Mouse (Mus musculus) R1 (cell line): ENCODE data around the gene Rap2b.

Experiments used
- DNase-seq: peaks from one replicate; pipeline ENCODE4 v3.0.0-alpha.2; 2018; ENCODE audit warnings: low read depth, low spot score

Gene Rap2b

DNA sequence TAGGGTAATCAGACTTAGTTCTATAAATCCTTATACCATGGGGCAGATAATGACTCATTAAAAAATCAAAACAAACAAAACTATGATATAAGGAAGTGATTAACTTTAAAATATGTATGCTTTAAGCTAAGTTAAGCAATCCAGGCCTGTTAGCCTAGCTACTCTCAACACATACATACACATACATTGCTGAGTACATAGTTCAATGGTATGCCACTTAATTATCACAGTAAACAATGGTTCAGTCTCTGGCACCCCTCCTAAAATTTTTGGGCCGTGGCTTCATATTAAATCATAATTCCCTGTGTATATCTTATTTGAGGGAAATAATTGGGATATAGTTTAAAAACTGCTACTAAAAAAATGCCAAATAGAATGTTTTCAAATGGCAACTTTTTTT, at the start of gene Rap2b:
Gene Rap2b, plus strand, starts transcription at position 301 of the 400 bp plus-strand sequence.
- DNase-seq: no peak

DNA sequence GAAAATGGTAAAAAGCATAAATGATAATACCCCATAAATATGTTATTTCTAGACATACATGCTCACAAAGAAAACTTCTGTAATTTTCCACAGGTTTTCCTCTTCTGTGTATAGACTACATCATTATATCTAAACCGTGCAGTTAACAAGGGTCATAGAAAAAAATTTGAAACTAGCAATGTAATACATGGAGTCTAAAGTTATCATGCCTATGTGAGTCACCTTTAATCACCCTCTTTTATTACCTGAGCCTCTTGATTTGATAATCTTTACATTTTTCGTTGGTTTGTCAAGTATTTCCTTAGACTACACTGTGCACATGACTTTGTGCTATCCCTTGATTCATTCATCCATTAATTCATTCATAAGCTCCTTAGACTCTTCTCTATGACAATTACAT, 46.4 kb upstream of the Rap2b start:
- DNase-seq: no peak

DNA sequence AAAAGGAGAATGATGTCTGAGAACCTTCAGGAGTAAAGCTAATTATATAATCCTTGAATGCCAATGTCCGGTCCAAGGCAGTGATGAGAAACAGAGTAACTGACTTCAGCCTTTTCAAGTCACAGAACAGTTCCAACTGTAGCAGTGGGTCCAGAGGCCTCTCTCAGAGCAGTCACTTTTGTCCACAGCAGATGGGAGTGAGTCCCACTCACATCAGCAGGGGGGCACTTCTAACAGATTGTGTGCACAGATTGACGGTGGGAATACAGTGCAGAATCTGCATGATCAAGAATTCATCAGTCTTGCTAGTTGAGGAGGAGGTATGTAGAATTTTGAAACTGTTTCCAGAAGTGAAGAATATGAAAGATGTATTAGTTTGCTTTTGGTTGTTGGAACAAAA, 41.4 kb upstream of the Rap2b start:
- DNase-seq: no peak

DNA sequence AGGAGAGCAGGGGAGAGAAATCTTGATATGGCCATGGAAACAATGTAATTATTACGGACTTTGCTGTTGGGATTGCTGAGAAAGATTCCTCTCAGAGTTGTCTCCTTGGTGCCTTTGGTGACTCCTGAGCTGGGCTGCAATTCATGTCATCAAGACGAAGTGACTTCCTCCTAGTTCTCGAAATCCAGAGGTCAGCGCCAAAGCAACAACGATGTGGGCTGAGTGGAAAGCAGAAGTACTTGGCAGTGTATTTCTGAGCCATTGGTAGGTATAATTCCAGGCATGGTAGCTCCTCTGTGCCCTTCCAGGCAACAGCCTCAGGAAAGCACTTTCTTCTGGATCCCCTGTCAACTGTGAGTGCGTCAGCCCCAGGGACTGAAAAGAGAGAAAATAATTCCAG, 39.8 kb upstream of the Rap2b start:
- DNase-seq: no peak

DNA sequence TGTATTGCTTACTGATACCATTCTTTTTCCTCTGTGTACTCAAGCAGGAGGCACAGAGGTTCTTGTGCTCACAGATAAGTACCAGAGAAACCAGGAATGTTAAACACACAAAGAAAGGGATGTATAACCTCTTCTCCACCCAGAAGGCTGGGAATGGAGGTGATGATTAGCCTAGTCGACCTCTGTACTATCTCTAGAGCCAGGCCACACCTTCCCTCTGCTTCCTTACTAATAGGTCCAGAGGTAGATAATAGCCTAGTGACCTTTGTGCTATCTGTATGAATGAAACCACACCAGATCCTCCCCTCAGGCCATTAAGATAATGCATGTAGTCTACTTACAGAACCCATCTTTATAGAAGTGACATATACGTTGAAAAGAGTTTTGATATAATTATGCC, 25.2 kb upstream of the Rap2b start:
- no peak for DNase-seq

DNA sequence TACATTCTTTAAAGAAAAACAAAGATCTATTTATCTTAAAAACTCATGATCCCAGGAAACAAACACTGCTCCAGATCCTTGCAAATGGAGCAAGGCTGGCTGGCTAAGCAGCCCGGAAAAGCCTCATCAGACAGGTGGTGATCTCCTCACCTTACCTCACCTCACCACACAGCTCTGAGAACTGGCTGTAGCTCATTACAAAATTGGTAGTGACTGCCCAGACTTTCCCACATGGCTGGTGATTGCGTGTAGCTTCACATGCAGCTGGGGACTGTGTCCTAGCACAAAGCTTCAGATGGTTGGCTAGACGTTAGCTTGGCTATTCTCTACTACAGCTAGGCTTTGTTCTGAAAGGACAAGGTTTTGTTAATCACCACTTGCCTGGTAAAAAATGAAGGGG, 24.2 kb upstream of the Rap2b start:
- no peak for DNase-seq

DNA sequence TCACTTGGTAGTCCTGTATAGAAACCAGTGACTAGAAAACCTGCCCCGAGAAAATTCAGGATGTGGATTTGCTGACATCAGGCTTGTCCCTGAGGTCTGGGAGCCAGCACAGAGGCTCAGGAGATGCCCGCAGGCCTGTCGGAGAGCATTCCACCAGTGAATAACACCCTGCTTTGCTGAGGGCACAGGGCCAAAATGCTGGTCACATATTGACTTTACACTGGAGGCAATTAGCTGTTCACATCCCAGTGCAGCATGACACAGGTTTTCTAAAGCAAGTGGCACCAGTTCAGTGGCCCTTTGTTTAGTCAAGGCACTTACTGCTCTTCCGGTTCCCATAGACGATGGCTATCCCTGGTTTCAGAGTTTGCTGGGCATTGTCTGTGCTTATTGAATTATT, 21.1 kb upstream of the Rap2b start:
- DNase-seq: no peak

DNA sequence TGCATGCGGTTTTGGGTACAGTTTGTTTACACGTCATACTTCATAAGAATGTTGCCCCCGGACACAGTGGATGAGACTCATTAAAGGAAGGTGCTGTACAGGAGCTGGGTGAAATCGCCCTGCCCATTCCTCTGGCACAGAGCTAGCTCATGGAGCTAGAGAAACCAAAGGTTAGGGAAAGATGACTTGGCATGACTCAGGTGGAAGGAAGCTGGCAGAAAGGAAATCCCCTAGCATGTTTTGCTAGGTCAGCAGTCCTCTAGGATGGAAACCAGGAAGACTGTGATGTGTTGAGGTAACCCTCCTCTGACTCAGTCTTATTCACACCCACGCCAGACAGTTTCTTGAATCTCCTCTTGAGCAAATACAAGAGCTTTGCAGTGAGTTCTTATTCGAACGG, 17.4 kb upstream of the Rap2b start:
- no peak for DNase-seq

DNA sequence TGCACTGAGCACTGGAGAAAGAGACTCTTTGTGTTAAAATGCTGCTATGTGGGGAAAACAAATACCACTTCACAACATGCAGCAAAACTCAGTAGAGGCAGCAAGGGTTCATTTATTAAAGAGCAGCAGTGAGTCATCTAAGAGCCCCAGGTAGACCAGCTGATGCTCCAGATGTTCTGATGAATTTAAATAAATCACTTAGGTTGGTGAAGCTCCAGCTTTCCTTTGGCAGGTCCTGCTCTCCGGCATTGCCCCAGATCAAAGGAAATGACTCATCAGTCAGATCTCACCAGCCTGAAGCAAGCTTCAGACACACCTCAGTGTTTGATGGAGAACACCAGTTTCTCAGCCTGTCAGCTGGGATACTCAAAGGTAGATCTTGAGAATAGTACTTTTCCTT, 15.8 kb upstream of the Rap2b start:
- DNase-seq: no peak

DNA sequence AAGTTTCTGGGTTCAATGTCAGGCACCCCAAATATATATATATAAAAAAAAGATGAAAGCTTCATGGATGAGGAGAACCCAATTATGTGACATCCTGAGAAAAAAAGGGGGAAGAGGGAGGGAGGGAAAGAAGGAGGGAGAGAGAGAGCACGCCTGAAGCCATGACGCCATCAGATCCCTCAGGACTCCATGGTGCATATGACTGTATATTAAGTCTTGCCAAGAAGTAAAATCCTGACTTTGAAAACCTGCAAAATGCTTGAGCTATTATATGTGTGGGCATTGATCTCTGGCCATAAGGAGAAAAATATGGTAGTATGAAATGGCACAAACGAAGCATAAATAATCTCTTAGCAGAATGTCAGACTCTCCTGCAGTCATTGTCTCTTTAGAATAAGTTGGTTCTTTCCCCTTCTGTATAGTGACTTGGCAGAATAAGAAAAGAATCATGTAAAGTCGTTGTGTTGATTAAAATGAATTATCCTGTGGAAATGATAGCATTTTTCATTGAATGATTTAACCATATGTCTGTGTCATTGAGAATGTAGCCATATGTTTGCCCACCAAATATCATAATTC, 13.3 kb upstream of the Rap2b start:
- no peak for DNase-seq

DNA sequence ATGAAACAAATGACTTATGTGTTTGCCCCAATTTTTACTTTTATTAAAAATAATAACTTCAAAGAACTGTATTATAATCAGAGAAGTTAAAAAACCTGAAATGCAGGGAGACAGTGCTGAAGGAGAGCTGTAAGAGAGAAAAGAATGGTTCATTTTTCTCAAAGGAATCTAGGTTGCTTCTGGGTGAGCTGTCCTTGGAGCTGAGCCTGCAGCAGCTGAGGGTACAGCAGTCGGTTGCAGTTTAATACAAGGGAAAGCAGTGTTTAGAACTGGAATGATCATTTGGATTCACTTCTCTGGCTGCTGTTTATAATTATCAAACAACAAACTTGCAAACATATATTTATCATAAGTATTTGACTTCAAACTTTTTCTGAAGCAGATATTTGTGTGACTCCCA, 12.0 kb upstream of the Rap2b start:
- DNase-seq: no peak

DNA sequence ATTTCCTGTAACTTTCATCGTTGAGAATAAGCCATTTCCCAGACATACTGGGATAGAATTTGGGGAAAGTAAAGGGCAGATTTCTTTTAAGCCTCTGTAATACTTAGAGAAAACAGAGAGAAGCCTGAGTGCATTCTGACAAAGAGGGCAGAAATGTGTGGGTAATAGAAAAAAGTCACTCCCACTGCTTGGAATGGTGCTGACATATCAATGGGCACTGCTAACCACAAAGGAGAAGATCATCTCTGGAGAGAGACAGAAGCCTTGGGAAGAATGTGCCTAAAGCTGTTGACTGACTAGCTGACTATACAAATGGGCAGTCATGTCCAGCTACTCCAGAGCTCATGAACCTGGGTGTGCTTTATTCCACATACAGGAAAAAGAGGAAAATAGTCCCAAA, 6.0 kb upstream of the Rap2b start:
- no peak for DNase-seq

DNA sequence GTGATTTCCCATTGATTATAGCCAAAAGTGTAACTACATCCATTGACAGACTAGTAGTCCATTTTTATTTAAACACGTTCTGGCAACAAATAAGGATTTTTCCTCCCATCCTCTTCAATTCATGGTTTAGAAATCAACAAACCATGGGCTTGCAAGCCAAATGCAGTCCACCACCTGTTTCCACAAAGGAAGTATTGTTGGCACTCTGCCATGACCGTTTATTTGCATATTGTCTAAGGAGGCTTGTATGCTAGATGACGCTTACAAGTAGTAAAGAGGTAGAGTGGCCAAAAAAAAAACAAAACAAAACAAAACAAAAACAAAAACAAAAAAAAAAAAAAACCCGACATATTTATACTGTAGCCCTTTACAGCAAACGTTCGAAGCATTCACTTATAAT, 3.3 kb upstream of the Rap2b start:
- DNase-seq: no peak

DNA sequence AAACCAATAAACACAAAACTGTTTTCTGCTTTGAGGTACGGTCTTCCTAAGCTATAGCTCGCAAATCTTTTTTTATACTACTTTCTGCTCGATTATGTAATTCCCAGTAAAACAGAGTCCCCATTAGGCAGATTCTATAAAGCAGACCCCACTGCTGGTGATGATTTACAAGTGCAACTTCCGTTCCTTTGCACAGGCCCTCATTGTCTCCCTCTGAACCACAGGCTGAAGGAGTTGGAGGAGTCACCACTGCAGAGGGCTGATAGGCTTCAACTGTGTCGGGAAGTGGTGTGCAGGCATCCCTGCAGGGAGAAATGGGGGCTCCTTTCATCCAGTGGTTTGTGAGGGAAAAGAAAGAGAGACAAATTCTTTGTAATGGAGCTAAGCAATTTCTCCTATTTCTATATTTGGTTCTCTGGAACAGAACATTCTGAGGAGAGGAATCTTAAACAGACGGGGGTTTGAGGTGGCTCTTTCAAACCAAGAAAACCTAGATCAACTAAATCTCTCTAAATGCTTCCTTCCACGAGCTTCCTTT, 2.6 kb upstream of the Rap2b start:
- no peak for DNase-seq

DNA sequence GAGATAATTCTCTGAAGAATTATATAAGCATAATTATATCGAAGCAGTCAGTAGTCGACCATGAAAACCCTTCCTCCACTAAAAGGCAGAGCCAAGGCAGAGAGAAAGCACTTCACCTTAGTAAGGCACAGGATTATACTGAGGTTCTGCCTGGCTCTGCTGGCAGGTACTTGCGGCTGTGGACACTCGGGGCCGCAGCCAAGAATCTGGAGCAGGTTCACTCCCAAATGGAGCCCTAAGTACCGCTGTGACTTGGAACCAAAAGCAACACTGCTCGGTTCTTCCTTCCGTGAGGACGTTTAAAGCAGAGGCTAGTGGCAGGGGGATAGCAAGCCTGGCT, 1.4 kb downstream of the Rap2b start:
- DNase-seq: no peak

DNA sequence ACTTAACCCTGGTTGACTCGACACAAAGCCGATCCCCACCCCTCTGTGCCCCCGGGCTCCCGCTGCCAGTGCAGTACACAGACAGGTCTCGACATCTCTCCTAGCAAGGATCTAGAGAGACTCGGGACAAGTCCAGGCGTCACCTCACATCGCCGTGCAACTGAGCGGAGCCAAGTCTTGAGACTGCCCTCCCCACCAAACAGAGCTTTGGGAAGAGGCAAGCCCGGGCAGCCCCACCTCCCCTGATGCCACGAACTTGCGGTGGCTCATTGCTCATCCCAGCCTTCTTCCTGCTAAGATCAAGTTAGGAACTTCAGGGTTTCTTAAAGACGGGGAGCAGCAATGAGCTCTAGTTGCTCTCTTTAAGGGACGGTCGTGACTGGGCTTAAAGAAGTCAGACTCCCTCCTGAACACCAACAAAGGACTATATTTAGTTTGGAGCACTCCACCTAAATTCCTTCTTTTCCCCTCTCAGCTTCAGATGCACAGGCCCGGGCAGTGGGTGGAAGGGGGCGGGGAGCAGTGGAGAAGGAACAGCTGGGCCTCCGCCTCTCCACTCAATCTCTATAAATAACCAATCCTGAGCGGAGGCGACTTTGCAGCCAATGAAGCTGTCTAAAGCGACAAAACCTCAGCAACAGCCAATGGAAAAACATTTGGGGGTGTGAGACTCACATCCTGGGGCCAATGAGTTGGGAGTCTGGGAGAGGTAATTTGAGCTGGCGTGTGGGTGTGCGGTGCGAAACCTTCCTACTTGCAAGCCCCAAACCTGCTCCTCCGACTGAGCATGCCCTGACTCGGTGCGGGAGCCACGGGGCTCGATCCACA, 1.9 kb downstream of the Rap2b start:
- DNase-seq: peak; percentile 100

DNA sequence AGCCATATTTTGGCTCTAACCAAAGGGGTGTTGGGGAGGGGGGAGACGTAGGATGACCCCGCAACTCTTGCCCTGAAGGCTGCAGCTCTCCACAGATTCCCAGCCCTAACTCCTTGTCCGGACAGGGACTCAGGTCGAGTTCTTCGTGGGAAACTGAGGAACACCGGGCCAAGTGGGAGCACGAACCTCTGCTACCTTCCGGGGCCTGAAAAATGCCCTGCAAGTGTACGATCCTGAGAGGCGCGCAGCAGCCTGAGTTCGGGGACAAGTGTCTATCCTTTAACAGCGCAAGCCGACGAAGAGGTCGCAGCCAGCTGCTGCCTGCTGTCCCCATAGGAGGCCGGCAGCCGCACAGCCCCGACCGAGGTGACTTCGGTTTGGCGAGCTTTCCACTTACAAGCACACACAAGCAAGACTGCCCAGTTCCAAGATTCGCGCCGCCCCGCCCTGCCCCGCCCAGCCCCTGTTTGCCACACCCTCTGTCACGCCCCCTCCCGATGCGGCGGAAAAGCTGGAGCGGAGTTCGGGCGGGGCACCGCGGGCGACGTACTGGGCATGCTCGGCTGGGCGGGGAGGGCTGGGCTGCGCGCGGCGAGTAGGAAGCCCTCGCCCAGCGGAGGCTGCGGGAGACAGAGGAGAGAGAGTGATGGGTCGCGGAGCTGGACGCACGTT, 2.7 kb downstream of the Rap2b start:
- peak; percentile 91 for DNase-seq

DNA sequence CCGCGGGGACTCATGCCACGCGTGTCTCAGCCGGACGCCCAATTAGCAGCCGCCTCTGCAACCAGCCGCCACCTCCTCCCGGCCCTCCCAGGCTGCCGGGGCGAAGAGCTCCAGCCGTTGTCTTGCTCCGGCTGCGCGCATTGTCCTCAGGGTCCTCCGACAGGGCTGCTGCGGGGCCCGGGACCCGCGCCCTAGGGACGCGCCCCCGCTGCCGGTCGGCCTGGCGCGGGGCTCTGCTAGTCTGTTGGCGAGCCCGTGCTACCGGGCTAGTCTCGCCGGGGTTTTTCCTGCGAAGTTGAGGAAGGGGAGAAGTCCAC, 3.2 kb downstream of the Rap2b start:
- no peak for DNase-seq

DNA sequence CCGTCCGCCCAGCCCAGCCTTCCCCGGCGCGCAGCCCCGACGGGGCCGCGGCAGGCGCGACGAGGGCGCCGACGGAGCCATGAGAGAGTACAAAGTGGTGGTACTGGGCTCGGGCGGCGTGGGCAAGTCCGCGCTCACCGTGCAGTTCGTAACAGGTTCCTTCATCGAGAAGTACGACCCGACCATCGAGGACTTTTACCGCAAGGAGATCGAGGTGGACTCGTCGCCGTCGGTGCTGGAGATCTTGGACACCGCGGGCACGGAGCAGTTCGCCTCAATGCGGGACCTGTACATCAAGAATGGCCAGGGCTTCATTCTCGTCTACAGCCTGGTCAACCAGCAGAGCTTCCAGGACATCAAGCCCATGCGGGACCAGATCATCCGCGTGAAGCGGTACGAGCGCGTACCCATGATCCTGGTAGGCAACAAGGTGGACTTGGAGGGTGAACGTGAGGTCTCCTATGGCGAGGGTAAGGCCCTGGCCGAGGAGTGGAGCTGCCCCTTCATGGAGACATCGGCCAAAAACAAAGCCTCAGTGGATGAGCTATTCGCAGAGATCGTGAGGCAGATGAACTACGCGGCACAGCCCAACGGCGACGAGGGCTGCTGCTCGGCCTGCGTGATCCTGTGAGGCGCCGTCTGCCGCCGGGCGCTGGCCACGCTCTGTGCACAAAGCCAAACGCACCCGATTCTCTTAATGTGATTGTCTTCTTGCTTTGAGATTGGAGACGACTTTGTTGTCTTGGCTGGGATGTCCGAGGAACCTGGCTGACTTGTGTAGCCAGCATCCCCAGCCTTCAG, 3.7 kb downstream of the Rap2b start:
- DNase-seq: peak; percentile 35

DNA sequence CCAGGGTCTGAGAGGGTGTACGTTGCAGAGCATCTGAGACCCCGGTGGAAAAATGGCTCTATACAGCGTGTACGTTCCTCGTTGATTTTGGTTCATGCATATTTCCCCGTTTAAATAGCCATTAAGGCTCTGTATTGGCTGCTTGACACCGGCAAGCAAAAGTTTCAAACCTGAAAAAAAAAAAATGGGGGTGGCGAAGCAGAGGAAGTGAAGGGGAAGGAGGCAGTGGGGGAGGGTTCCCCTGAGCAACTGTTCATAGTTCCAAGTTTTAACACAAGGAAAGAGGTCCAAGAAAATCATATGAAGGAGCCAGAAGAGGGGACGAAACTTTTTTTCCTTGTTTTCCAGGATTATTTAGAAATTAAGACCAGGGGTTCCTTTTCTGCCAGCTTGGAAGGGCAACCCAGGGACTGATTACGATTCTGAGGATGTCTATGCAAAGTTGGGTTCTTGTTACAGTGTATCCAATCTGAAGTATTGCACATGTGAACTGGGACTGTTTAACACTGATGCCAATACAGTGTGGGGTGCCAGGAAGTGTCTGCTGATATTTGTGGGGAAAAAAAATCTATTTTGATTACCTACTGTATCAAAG, 4.4 kb downstream of the Rap2b start, which contains the start of gene B430305J03Rik:
Gene B430305J03Rik, minus strand, starts transcription at position 173 of the 595 bp plus-strand sequence.
- DNase-seq: peak; percentile 19

DNA sequence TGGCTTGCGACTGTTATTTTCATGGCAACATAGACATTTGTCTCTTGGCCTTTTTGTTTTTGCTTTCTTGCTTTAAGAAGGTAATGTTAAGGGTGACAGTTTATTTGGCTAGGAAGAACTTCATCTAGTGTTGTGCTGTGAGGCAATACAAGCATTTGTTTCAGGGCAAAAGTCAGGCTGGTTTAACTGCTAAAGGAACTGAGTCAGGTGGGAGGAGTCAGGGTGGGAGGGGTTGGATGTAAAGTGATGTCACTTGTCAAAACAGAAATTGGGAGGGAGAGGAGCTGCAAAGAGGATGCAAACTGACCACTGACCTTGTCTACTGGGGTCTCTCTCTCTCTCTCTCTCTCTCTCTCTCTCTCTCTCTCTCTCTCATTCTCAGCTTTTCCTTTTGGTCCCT, 7.0 kb downstream of the Rap2b start:
- peak; percentile 19 for DNase-seq

DNA sequence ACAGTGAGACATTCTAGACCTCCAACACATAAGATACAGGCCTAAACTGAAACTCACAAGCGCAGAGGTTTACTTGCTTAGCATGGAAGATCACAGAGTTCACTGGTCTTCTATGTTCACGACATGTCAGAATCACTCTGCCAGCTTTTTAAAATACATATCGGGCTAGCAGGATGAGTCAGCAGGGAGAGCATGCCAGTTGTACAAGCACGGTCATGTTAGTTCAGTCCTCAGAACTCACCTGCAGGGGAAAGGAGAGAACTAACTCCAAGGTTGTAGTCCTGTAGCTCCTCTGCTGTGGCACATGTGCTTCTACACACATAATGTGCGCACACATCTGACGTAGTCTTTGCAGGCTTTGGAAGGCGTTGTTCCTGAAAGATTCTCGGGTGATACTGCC, 14.6 kb downstream of the Rap2b start:
- no peak for DNase-seq
